Mouse (Mus musculus): Measurements from ENCODE around the gene Brox.
A peak's percentile ranks its signal among the peaks of the same experiment; 100 is the strongest.

Brox gene

GRCm38 (mm10) chr1:183267666-183268065 is 29.4 kb downstream of the Brox start:
- DNase-seq = no peak

DNA sequence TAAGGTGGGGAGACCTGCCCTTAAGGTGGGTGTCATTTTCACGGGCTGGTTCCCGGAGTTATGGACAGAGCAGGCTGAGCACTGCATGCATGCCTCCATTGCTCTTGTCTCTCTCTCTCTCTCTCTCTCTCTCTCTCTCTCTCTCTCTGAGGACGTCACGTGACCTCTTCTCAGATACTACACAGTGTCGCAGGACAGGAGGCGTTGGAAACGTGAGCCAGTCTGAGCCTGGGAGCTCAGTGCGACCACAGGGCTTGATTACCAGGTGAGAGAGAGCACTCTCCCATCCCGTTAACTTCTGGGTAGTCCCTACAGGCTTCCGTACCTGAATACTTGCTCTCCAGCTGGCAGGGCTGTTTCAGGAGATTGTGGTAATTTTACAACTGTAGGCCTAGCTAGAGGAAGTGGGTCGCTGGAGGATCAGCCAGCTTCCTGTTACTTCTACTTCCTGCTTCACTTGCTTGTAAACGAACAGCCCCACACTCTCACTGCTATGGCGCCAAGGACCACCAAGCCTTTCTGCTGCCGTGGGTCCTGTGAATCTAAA is 31.1 kb downstream of the Brox start:
- no peak for DNase-seq

DNA sequence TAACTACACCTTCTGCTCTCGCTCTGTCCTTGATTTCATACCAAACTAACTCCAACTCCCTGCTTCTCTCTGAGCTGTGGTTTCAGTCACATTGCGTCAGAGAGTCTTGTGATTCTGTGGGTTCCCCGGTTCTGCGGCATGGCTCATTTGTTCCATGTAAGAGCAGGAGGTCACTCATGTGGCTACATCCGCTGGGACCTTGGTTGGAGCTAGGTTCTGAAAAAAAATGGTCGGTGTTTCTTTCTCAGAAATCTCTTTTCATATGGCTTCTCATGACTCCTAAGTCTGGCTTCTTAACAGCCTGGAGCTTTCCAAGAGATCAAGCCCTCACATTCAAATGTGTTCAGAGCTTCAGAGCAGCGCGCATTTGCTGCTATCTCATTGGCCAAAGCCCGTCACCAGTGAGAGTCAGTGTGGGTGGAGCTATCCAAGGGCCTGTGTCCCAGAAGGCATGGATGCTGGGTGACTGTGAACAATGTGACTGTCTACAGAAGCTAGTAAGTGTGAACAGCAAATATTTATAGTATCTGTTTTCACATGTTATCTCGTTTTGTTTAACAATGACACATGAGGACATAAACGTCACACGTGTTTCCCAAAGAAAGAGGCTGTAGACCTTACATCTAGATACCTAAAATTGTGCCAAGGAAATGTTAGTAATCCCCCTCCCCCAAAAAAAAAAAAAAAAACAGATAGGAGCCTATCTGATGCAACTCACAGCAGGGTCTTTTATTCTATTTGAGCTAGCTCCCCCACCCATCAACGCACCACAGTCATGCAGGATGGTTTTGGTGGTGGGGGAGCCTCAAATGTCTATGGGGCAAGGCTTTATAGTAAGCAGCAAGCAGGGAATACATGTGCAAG is 32.7 kb downstream of the Brox start:
- no peak for DNase-seq

GRCm38 (mm10) chr1:183252574-183252973 is 44.5 kb downstream of the Brox start:
- no peak for DNase-seq

DNA sequence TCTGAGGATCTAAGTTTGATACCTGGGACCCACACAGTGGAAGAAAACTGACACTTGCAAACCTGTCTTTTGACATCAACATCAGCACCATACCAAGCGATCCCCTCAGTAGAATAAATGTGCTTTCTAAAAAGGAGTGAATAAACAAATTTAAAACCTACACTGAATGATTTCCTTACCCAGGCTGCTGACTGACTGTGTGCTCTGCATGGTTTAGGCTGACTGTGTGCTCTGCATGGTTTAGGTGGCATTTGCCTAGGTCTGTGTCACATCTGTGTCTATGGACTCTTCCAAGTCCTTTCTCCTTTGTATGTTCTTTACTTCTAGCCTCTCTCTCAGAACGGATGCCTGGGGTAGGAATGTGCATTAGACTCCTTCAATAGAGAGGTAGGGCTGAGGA is 45.3 kb downstream of the Brox start:
- no peak for DNase-seq

GRCm38 (mm10) chr1:183250612-183251011 is 46.5 kb downstream of the Brox start:
- DNase-seq = no peak

DNA sequence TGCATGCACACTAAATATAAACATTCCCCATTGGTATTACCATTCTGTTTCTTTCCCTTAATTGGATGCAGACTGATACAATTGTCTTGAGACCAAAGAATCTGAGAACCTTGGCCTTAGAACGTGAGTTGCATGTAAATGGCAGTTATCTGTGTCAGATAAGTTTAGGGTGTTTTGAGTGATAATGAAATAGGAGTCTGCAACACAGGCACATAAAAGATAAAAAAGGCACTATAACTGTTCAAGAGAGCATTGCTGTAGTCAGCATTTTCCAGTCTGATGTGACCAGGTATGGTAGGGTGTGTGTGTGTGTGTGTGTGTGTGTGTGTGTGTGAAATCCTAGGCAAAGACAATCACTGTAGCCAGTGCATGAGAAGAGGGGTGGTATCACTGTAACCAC is 48.9 kb downstream of the Brox start:
- no peak for DNase-seq

DNA sequence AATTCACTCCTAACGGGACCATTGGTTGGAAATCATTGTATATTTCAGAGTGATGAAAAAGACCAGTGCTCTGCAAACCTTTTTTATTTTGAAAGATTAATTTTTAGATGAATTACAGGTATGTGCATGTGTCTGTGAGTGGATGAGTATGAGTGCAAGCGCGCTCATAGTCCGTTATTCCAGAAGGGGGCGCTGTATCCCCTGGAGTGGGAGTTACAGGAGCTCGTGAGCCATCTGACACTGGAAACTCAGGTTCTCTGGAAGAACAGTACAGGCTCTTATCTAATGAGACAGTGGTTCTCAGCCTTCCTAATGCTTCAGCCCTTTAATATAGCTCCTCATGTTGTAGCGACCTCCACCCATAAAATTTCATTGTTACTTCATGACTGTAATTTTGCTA is 53.8 kb downstream of the Brox start:
- no peak for DNase-seq

GRCm38 (mm10) chr1:183237901-183238300 is 59.2 kb downstream of the Brox start:
- DNase-seq = peak; percentile 8

DNA sequence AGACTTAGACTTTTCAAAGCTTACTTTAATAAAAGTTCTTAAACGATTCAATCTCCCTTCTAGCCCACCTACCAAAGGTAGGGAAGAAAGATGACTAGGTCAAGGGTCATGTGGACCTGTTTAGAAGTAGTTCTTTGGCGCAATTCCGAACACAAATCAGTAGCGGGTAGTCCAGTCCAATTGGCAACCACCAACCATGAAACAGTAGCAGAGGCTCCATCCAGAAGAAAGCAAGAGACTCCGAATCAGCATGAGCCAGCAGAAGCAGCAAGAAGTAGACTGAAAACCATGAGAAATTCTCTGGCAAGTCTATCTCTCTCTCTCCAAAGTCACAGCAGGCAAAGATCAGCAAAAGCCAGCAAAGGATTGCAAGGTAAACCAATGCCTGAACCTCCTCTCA is 60.6 kb downstream of the Brox start:
- DNase-seq = no peak

DNA sequence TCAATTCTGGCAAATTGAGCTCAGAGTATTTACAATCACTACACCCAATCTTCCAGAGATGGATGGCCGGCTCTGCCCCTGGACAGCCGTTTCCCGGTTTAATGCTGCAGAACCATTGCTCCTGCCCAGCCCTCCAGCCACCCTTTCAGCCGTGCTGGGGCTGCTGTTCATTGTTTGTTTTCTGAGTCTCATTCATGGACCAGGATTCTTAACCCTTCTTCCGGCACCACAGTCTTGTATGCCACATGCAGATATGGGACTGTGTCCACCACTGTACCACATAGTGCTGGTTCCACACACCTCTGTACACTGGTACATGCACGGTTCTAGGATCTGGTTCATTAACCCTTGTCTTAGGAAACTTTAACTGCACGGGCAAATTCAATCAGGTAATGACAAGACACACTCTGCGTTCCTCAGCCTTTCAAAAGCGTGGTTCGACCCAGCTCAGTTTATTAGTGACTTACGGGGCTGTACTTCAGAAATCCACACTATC is 63.3 kb downstream of the Brox start:
- no peak for DNase-seq

DNA sequence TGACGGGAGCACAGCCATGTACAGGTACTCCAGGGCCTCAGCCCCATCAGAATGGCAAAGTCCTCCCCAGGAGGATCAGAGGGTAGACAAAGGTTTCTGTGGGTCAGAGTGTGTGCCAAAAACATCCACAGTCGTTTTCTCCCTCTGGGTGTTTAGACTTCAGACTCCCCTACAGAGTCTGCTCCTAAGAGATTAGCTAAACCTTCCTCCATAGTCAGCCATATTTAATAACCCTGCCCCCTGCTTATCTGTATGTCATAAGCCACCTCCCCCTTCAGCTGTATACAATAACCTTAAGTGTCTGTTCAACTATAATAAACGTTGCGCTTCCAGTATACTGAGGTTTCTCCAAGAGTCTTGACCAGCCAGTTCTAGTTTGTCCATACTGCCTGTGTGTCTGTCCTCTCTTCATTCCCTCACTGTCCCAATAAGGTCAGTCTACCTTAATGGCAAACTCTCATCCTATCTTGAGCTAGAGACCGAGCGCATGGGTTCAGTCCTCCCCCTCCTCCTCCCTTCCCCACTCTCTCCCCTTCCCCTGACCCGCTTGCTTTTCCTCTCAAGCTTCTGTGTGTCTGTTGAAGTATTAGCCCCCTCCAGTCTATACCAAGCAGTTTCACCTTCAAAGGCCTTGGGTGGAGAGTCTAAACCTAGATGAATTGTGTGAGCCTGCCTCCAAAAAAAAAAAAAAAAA is 63.9 kb downstream of the Brox start:
- DNase-seq = no peak

DNA sequence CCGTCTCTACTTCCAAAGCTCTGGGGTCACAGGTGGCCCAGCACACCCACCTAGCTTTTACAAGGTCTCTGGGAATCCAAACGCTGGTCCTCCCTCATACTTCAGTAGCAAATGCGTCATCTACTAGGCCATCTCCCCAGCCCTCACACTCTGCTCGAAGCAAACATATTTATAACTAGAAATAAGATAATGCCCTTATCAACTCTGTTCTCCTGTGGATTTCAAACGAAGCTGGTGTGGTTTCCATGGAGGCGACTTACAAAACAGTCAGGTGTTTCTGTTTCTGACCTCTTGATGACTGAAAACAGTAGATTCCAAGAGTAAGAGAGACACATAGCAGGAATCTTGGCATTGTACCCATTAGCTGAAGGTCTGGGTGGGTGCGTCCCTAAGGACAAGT is 69.6 kb downstream of the Brox start:
- DNase-seq = no peak
